Mouse (Mus musculus) small intestine, adult 2 months (tissue): Measurements from ENCODE around the gene Paqr4. TPM values are rescaled to one million over a fixed set of nuclear protein-coding genes. Genes with fewer than 3 reads are reported as not detected.

Experiments
- H3K27ac ChIP-seq: fragments of 200-500 bp; 2 replicates; pipeline ENCODE4 v1.5.1; 2012; ENCODE audit warnings: low read depth, low read length, control low read depth, inconsistent platforms; ENCODE audit not compliant: insufficient read depth
- H3K27me3 ChIP-seq: fragments of 200-500 bp; 2 replicates; pipeline ENCODE4 v1.6.1; 2012; ENCODE audit warnings: mild to moderate bottlenecking, moderate library complexity, low read length, inconsistent platforms; ENCODE audit not compliant: control insufficient read depth, insufficient read depth
- H3K36me3 ChIP-seq: fragments of 200-500 bp; 2 replicates; pipeline ENCODE4 v1.6.1; 2012; ENCODE audit warnings: mild to moderate bottlenecking, low read length, control low read depth, inconsistent platforms; ENCODE audit not compliant: control insufficient read depth, insufficient read depth
- H3K4me1 ChIP-seq: fragments of 200-500 bp; 2 replicates; pipeline ENCODE4 v1.6.1; 2012; ENCODE audit warnings: low read length, inconsistent platforms, mixed read lengths; ENCODE audit not compliant: control insufficient read depth, insufficient read depth, insufficient read length
- H3K4me3 ChIP-seq: fragments of 200-500 bp; 2 replicates; pipeline ENCODE4 v1.5.1; 2012; ENCODE audit warnings: low read depth, mild to moderate bottlenecking, control low read depth, inconsistent platforms, low read length, moderate library complexity
- CTCF ChIP-seq: fragments of 200-500 bp; IDR thresholded peaks from 2 replicates; pipeline ENCODE4 v1.5.1; 2012; ENCODE audit warnings: low read depth, mild to moderate bottlenecking, control low read depth, inconsistent platforms, low read length, moderate library complexity, mixed read lengths; ENCODE audit not compliant: insufficient replicate concordance, insufficient read length; ENCODE audit errors: extremely low read depth
- POLR2A ChIP-seq: fragments of 200-500 bp; IDR thresholded peaks from 2 replicates; pipeline ENCODE4 v1.6.1; 2012; ENCODE audit warnings: low read depth, mild to moderate bottlenecking, control low read depth, inconsistent platforms, low read length, moderate library complexity
- WGBS: fragments of 180-500 bp; shearing (Covaris S2); methylation state at CpG from one replicate; pipeline ENCODE4 v1.1.7; 2018; 5-methylcytosine and 5-hydroxymethylcytosine counted together
- polyA plus RNA-seq: library from polyadenylated mRNA; depleted of rRNA; stranded (reverse); fragments of >200 nt; gene quantifications from 2 replicates; pipeline ENCODE4 v1.2.3, GENCODE M21; 2012

Paqr4 gene
- polyA plus RNA-seq, 1 experiment: 152 TPM

- Histone ChIP-seq H3K4me3 (peak overlapping the region; percentile 58), H3K27me3 (peaks cover 14% of the 10 kb centered on the region; the same call in 1 of the 2 replicates), H3K4me1 (peaks cover 24% of the 10 kb centered on the region), H3K27ac (peak overlapping the region; percentile 48), H3K36me3 (peaks cover 5% of the 10 kb centered on the region)
- TF ChIP-seq CTCF (peak; percentile 75; the same call in 1 of the 2 replicates), POLR2A (no peak)
- WGBS: 10% methylated on average over 10 of the region's 10 CpGs
These were observed 8.1 kb upstream of the Paqr4 start for GRCm38 (mm10) chr17:23748631-23749391.

- Histone ChIP-seq H3K4me3 (no peak overlapping the region), H3K27ac (no peak overlapping the region), H3K4me1 (peaks cover 28% of the 10 kb centered on the region), H3K36me3 (peaks cover 5% of the 10 kb centered on the region), H3K27me3 (peaks cover 14% of the 10 kb centered on the region; the same call in 1 of the 2 replicates)
- TF ChIP-seq CTCF: no peak
- TF ChIP-seq POLR2A: no peak
- 11% methylated on average over 6 of the region's 6 CpGs for WGBS
These were observed 7.4 kb upstream of the Paqr4 start for GRCm38 (mm10) chr17:23748026-23748425.

GRCm38 (mm10) chr17:23747471-23747870 lies 6.8 kb upstream of the Paqr4 start:
- peaks cover 32% of the 10 kb centered on the region for H3K4me1 ChIP-seq
- TF ChIP-seq POLR2A (no peak), CTCF (no peak)
- H3K36me3 ChIP-seq: peaks cover under 1% of the 10 kb centered on the region; the same call in 1 of the 2 replicates
- H3K27ac ChIP-seq: no peak overlapping the region
- peaks cover 14% of the 10 kb centered on the region; the same call in 1 of the 2 replicates for H3K27me3 ChIP-seq
- H3K4me3 ChIP-seq: no peak overlapping the region
- WGBS: 87% methylated on average over 3 of the region's 3 CpGs

- no peak overlapping the region for H3K27ac ChIP-seq
- TF ChIP-seq POLR2A (no peak), CTCF (no peak)
- H3K27me3 ChIP-seq: peaks cover 14% of the 10 kb centered on the region; the same call in 1 of the 2 replicates
- 88% methylated on average over 3 of the region's 3 CpGs for WGBS
- peaks cover 39% of the 10 kb centered on the region for H3K4me1 ChIP-seq
- no peaks in the 10 kb centered on the region; the same call in 1 of the 2 replicates for H3K36me3 ChIP-seq
- no peak overlapping the region for H3K4me3 ChIP-seq
These were observed 6.1 kb upstream of the Paqr4 start for GRCm38 (mm10) chr17:23746767-23747166.

- TF ChIP-seq POLR2A (no peak), CTCF (no peak)
- no peak overlapping the region for H3K27ac ChIP-seq
- peaks cover 43% of the 10 kb centered on the region for H3K4me1 ChIP-seq
- H3K27me3 ChIP-seq: peaks cover 14% of the 10 kb centered on the region; the same call in 1 of the 2 replicates
- no peak overlapping the region for H3K4me3 ChIP-seq
- 44% methylated on average over 12 of the region's 12 CpGs for WGBS
- no peaks in the 10 kb centered on the region for H3K36me3 ChIP-seq
These were observed 5.6 kb upstream of the Paqr4 start for GRCm38 (mm10) chr17:23746311-23746710.

- no peak for TF ChIP-seq POLR2A
- no peak for TF ChIP-seq CTCF
- H3K27me3 ChIP-seq: peaks cover 14% of the 10 kb centered on the region; the same call in 1 of the 2 replicates
- 2% methylated on average over 45 of the region's 45 CpGs for WGBS
- peak within 1 kb of the TSS; percentile 9 for H3K4me3 ChIP-seq
- H3K4me1 ChIP-seq: peaks cover 49% of the 10 kb centered on the region
- H3K27ac ChIP-seq: no peak within 1 kb of the TSS
- no peaks in the 10 kb centered on the region for H3K36me3 ChIP-seq
These were observed 4.9 kb upstream of the Paqr4 start, which contains the start of gene Kremen2 for GRCm38 (mm10) chr17:23745301-23746251. Gene Kremen2, minus strand, starts transcription at chr17:23745833.
